Mouse (Mus musculus) C2C12 (cell line): ENCODE measurements around the gene Itgav. TPM values are rescaled to one million over a fixed set of nuclear protein-coding genes. Genes with fewer than 3 reads are reported as not detected.

Source experiments
- H3K27me3 ChIP-seq: one replicate; pipeline ENCODE4 v1.6.1; 2011; ENCODE audit not compliant: control insufficient read depth, insufficient read depth, insufficient read length
- H3K36me3 ChIP-seq: one replicate; pipeline ENCODE4 v1.6.1; 2011; ENCODE audit not compliant: control insufficient read depth, insufficient read depth
- H3K4me3 ChIP-seq: one replicate; pipeline ENCODE4 v1.5.1; 2011; ENCODE audit warnings: mild to moderate bottlenecking, control low read depth; ENCODE audit not compliant: poor library complexity, insufficient read depth, severe bottlenecking
- H3K79me2 ChIP-seq: one replicate; pipeline ENCODE4 v1.6.1; 2011; ENCODE audit not compliant: control insufficient read depth, insufficient read depth
- H3K79me3 ChIP-seq: one replicate; pipeline ENCODE4 v1.6.1; 2011; ENCODE audit warnings: low read depth, control low read depth
- H3ac ChIP-seq: one replicate; pipeline ENCODE3; 2011; ENCODE audit warnings: low read depth; ENCODE audit not compliant: control insufficient read depth, insufficient read length
- CEBPB ChIP-seq: IDR thresholded peaks from one replicate; pipeline ENCODE4 v1.6.1; 2011; ENCODE audit warnings: low read depth, mild to moderate bottlenecking, control low read depth, moderate library complexity
- CTCF ChIP-seq: IDR thresholded peaks from one replicate; pipeline ENCODE4 v1.5.1; 2011; ENCODE audit not compliant: control insufficient read depth, insufficient read depth, insufficient read length
- FOSL1 ChIP-seq: IDR thresholded peaks from one replicate; pipeline ENCODE4 v1.8.0; 2011; ENCODE audit warnings: mild to moderate bottlenecking, low read length; ENCODE audit not compliant: poor library complexity, insufficient read depth, severe bottlenecking
- MAX ChIP-seq: IDR thresholded peaks from one replicate; pipeline ENCODE4 v1.6.1; 2011; ENCODE audit warnings: mild to moderate bottlenecking, control low read depth
- MYOD1 ChIP-seq: IDR thresholded peaks from one replicate; pipeline ENCODE4 v1.6.1; 2011; ENCODE audit warnings: low read depth; ENCODE audit not compliant: control insufficient read depth, insufficient read length
- MYOG ChIP-seq: IDR thresholded peaks from one replicate; pipeline ENCODE4 v1.6.1; 2011; ENCODE audit not compliant: control insufficient read depth, insufficient read length; ENCODE audit errors: extremely low read depth
- USF1 ChIP-seq: IDR thresholded peaks from one replicate; pipeline ENCODE4 v1.6.1; 2011; ENCODE audit warnings: low read depth, mild to moderate bottlenecking, control low read depth, moderate library complexity
- polyA plus RNA-seq: library from polyadenylated mRNA; unstranded; fragments of >200 nt; fragmentation: generic; extraction: Trizol; gene quantifications from one replicate; pipeline ENCODE4 v1.2.1, GENCODE M21; 2012; ENCODE audit warnings: missing spikeins

The Itgav gene
- polyA plus RNA-seq, 1 experiment, result 32.1 TPM

DNA sequence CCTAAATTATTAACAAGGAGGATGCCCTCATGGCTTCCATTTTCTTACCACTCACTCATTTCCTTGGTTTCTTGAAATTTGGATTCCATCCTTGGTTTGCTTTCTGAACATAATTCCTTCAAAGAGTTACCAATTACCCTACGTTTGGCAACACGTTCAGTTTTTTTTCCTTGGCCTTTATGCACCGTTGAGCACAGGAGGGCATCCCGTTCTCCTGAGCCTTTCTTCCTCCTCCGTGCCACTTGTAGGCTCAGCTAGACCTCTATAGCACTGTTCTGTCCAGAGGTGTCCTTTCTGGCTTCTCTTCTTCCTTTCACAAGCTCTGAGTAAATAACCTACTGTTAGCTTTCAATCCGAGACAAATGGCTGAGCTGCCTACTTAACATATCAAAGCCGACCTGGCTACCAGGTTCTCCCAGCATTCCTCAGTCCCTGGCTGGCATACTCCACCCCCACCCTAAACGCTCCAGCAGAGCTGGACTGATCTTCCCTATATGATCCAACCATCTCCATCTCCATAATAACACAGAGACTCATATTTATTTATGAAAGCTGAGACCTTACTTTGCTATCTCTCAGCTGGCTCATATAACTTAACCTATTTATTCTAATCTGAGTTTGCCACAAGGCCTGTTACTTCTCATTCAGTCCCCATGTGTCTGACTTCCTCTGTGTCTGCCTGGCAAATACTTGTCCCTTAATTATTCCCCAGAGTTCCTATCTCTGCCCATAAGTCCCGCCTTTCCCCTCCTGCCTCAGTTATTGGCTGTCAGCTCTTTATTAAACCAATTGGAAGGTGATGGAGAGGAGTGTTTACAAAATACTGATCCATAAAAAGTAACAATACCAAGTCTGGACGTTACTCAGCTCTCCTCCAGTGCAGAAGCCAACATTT is 31.3 kb upstream of the Itgav start:
- no peaks in the 10 kb centered on the region for H3K79me2 ChIP-seq
- no peaks in the 10 kb centered on the region for H3K27me3 ChIP-seq
- H3ac ChIP-seq, result no peak overlapping the region
- H3K4me3 ChIP-seq, result no peak overlapping the region
- TF ChIP-seq CTCF (no peak), CEBPB (no peak), MYOD1 (no peak), MAX (no peak), MYOG (no peak), FOSL1 (no peak), USF1 (no peak)
- H3K36me3 ChIP-seq, result no peaks in the 10 kb centered on the region
- no peaks in the 10 kb centered on the region for H3K79me3 ChIP-seq

DNA sequence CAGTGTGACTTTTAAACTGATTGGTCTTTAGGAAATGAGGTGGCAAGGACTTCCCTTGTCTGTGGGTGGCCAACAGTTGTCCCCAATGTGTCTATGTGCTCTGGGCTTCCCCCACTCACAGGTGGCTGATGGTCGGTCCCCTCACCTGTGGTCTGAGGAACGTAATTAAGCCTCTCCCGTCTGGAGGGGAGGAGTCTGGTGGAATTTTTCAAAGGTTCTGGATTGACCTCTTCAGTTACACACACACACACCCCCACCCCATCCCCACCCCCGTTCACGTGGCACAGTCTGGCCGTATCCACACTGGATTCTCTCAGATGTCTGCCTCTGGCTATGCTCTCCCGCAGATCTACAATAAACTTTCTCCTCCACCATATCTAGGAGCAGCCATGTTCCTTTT is 30.1 kb upstream of the Itgav start:
- TF ChIP-seq CTCF, result no peak
- no peak for TF ChIP-seq FOSL1
- no peak for TF ChIP-seq CEBPB
- no peak for TF ChIP-seq USF1
- no peak for TF ChIP-seq MYOG
- no peak for TF ChIP-seq MAX
- no peak for TF ChIP-seq MYOD1
- H3K4me3 ChIP-seq, result no peak overlapping the region
- no peak overlapping the region for H3ac ChIP-seq
- H3K79me3 ChIP-seq, result no peaks in the 10 kb centered on the region
- no peaks in the 10 kb centered on the region for H3K79me2 ChIP-seq
- no peaks in the 10 kb centered on the region for H3K36me3 ChIP-seq
- no peaks in the 10 kb centered on the region for H3K27me3 ChIP-seq

DNA sequence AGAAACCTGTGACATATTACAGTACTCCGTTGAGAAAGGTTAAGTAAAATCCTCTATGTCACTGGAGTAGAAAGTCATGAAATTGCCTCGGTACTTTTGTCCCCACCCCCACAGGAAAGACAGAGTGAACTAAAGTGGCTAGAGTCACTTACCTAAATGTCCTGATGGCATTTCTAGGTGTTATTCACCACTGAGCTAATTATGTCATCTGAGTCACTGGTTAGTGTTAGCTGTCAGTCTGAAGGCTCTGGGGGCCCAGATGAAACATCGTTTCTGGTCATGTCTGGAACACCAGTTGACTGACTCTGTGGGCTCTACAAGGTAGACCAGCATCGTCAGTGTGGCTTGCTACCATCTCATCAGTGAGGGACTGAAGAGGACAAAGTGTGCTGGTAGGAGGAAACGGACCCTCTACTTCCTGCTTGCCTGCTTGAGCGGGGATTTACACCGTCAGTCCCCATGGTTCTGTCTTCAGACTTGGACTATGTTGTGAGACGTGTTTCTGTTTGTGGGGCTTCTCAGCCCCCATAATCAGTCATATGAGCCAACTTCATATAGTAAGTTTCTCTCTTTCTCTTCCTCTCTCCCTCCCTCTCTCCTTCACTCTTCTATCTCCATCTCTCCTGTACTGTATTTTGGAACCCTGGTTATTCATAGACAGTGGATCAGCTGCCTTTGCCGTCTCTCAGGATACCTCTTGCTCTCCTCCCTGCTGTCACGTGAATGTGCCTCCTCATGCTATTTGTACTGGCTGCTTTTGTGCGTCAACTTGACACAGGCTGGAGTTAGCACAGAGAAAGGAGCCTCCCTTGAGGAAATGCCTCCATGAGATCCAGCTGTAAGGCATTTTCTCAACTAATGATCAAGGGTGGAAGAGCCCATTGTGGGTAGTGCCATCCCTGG is 28.6 kb upstream of the Itgav start:
- Histone ChIP-seq H3K27me3 (no peaks in the 10 kb centered on the region), H3K4me3 (no peak overlapping the region), H3K79me2 (no peaks in the 10 kb centered on the region), H3K36me3 (no peaks in the 10 kb centered on the region), H3K79me3 (no peaks in the 10 kb centered on the region), H3ac (no peak overlapping the region)
- TF ChIP-seq MYOG, result no peak
- TF ChIP-seq CTCF, result no peak

DNA sequence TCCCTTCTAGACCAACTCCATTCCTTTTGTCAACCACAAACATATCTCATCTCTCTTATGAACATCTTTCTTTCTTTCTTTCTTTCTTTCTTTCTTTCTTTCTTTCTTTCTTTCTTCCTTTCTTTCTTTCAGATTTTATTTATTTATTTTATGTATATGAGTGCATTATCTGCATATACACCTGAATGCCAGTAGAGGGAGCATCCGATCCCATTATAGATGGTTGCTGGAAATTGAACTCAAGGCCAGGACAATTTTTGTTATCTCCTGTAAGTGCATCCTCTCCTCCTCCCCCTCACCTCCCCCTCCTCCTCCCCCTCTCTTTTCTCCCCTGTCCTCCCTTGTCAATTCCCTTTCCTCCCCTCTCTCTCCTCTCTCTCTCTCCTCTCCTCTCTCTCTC is 25.7 kb upstream of the Itgav start:
- Histone ChIP-seq H3K36me3 (no peaks in the 10 kb centered on the region), H3K79me2 (no peaks in the 10 kb centered on the region), H3K79me3 (no peaks in the 10 kb centered on the region), H3ac (no peak overlapping the region), H3K27me3 (no peaks in the 10 kb centered on the region), H3K4me3 (no peak overlapping the region)
- TF ChIP-seq MYOG (no peak), MYOD1 (no peak), USF1 (no peak)

DNA sequence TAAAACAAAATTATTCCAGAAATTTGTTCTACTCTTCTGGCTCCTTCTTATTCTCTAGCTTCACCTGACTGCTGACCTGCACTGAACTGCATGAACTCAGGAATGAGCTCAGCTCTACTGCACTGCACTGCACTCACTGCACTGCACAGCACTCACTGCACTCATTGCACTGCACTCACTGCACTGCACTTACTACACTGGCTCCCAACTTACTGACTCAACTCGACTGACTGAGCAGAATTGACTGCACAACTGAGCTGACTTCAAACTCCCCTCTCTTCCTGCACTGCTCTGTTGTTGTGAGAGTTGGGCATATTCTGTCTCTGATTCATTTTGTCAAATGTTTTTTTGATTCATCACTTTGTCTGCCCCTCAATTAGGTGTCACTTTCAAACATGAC is 24.9 kb upstream of the Itgav start:
- Histone ChIP-seq H3K79me3 (no peaks in the 10 kb centered on the region), H3ac (no peak overlapping the region), H3K79me2 (no peaks in the 10 kb centered on the region), H3K4me3 (no peak overlapping the region), H3K27me3 (no peaks in the 10 kb centered on the region), H3K36me3 (no peaks in the 10 kb centered on the region)
- TF ChIP-seq USF1 (no peak), MAX (no peak), CEBPB (no peak), FOSL1 (no peak), CTCF (no peak), MYOD1 (no peak), MYOG (no peak)

DNA sequence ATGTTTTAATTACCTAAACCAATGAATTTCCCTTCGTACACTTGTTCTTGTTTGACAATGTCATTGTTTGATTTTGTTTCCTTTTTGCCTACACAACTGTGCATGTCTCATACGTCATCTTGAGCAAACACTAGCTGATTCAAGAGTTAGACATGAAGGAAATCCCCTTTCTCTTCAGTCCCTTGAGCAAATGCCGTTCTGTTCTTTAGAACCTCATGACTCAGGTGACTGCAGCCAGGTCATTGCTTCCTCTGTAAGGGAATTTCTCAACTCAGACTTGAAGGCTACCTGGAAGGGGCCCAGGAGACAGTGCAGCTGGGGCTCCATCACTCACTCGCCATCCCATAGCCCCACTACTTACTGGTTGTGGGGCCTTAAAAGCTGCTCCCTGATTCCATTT is 23.5 kb upstream of the Itgav start:
- no peak overlapping the region for H3ac ChIP-seq
- H3K4me3 ChIP-seq, result no peak overlapping the region
- no peaks in the 10 kb centered on the region for H3K27me3 ChIP-seq
- no peaks in the 10 kb centered on the region for H3K36me3 ChIP-seq
- H3K79me2 ChIP-seq, result no peaks in the 10 kb centered on the region
- H3K79me3 ChIP-seq, result no peaks in the 10 kb centered on the region
- TF ChIP-seq CEBPB (no peak), USF1 (no peak), MAX (no peak), CTCF (no peak), FOSL1 (no peak), MYOD1 (no peak), MYOG (no peak)
